Mouse (Mus musculus): Measurements from ENCODE around the gene Kdm4a.

DNA sequence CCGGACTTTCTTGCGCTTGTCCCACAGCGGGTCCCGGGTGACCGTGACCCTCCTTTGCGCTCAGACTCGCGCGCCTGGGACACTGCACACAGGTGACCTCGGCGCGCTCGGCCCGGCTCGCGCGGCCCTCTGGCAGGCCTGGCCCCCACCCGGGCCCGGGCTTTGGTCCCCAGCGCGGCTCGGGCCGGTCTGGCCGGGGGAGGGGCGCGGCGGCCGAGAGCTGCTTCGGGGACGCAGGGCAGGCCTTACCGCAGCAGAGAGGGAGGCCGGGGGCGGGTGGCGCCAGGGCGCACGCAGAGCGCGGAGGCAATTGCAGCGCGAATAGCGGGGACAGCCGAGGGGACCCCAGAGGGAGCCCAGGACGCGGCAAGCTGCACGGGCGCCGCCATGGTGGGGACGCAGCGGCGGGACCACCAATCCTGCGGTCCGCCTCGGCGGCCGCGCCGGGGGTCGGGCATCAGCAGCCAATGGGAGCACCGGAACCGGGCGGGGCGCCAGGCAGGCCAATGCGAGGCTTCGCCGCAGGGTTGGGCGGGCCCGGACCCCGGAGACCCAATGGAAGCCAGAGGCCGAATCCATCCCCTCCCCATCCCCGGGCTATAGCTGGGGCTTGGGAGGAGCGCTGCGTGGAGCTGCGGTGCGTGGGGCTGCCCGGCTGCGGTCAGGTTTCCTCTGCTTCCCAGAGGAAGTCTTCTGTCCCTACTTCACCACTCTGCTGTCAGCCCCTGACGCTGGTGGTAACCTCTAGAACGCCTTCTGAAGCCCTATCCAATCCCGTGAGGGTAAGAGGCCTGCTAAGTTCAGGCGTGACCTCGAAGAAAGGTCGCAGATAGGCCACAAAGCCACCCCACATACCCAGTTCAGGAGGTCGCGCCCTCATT, 45.1 kb downstream of the Kdm4a start, which contains the start of gene St3gal3:
- TF ChIP-seq CTCF (IDR thresholded peaks at IDR 0.05; ENCODE audit: low read depth) (no peak), EP300 (IDR thresholded peaks at IDR 0.05; ENCODE audit: low read depth) (no peak)
